Mouse (Mus musculus) spleen, postnatal 36 days (tissue): ENCODE results near the gene Olfr433.
"Not testable (repeated sequence)": the region's sequence is repeated elsewhere in the genome, so short reads cannot be mapped to it uniquely, and the experiment has no call there.

Experiments
- DNase-seq, 2 experiments: peaks; one replicate each; pipeline ENCODE4 v3.0.0; 2022; ENCODE audit warnings: low spot score in 2 of 2, mixed read lengths in 1 of 2

Olfr433 gene

DNA sequence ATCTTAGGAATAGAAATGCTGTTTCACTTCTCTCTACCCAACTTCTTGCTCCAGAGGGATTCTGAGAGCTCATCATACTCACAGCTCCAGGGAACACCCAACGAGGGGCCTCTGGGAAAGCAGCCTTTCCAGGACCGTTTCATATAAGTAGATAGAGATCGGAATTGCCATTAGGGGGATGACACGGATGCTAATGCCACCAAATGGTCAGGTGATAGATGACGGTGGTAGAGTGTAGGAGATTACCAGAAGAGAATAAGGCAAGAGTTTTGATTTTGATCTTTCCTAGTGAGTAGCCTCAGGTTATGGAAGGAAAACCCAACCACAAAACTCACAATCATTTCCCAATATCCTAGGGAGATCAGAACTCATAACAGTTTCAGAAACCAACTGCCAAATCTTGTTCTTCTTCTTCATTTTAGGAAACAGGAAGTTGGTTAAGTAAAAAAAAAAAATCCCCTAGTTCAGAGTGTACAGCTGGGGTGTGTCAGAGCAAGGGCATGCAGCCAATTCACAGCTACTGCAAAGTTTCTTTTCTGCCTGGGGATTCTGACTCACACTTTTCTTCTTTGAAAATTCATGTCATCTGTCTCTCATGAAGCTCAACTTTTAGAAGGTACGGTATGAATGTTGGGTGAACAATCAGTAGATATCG lies at the start of gene Olfr433:
Gene Olfr433, plus strand, starts transcription at position 183 of the 655 bp plus-strand sequence.
- DNase-seq = peak; percentile 70 to 74

DNA sequence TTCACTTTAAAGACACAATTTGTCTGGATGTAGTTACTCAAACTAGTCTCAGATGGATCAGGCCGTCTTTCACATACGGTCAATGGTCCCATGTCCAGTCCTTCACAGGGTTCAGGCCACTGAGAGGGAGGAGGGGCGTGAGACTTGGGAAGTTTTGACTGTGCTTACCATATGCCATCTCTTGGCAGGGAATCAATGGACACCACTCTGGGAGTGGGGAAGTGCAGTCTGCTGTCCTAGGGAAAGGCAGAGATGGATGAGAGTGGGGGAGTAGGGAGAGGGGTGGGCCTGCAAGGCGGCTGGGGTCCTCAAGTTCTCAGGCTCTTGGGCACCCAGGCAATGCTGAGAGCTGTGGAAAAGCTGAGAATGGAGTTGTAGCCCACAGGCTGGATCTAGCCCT lies 45.5 kb upstream of the Olfr433 start:
- no peak for DNase-seq

DNA sequence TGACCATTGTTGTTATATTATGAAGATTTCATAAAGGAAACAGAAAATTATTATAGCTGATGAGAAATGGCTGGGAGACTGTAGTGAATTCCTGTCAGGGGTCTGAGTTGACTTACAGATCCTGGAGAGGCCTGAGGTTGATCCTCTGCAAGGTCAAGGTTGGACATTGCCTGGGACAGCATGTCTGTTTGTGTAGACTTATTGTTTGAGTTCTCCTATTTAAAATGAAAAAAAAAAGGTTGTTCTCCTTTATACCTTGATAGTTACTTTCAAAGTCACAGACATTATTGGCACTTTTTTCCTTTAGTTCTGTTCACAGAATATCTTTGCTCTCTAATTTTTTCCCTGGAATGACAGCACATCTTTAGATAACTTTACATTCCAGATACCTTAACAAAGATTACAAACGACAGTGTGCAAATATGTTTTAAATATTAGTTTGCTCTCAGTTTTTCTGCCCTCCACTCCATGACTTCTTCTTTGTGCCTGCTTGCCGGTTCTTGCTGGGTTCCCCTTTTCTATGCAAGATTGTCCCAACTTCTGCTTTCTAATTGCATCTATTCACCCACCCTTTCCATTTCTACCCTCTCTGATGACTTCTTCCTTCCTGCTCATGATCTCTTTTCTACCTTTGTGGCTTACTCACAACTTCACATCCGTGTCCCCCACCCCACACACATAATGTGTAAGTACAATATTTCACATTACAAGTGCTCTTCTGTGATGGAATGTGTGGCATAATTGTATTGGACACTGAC lies 36.0 kb upstream of the Olfr433 start:
- not testable (repeated sequence) for DNase-seq

DNA sequence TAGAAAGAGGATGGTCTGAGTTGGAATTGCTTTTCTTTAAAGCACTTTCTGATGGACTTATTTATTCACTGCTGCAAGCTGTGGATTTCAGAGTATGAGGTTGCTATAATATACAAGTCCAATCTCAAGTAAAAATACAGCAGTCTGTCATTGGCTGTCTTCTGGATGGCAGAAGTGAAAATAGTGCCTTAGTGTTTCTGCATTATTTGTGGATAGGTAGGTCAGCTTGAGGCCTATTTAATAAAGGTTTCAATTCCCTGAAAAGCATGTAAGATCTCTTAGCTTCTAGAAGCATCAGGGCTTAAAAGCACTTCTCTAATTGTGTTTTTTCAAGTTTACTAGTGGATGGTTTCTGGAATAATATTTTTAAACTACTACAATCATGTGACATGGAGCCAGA lies 33.5 kb upstream of the Olfr433 start:
- not testable (repeated sequence) for DNase-seq

- DNase-seq = no peak
Measured at GRCm38 (mm10) chr1:174031698-174032097, 8.8 kb upstream of the Olfr433 start, which contains the start of gene Ifi205. TSS of gene Ifi205 (minus strand) at chr1:174031810.

GRCm38 (mm10) chr1:174035841-174036240 lies 4.7 kb upstream of the Olfr433 start:
- DNase-seq = no peak

DNA sequence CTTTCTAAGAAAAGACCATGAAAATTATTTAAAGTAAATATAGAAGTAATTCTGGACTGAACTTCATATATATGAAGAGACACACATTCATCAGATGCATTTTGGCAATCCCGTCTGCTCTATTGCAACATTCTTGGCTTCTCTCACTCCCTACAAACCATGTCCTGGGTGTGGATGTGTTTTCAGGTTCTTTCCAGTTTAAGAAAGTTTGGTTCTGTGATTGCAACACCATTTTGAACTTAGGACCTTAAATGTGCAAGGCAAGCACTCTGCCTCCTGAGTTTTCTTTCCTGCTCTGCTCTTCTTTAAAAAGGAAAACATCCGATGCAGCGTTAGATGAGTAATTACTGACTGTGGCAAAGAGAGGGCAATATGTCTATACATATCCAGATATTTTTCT lies 2.0 kb upstream of the Olfr433 start:
- no peak for DNase-seq

GRCm38 (mm10) chr1:174042091-174042884 lies 1.8 kb downstream of the Olfr433 start:
- DNase-seq = peak in 1 of 2 experiments; percentile 1

- DNase-seq = no peak
Measured at GRCm38 (mm10) chr1:174044431-174044830, 3.9 kb downstream of the Olfr433 start.

DNA sequence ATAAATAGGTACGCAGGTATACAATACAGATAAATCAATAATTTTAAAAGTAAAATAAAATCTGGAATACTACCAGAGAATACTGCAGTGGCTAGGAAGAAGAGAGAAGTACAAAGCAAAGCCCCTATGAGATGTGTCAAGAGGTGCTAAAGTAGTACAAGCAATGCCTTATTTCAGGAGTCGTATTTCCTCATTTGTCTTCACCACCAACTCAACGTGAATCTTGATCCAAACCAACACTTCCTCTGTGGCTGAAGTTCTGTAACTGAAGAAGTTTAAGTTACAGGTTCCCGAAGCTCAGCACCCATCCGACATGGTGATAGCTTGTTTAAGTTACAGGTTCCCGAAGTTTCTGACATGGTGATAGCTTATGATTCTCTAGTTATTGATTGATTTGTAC lies 7.7 kb downstream of the Olfr433 start:
- not testable (repeated sequence) for DNase-seq

- no peak for DNase-seq
Measured at GRCm38 (mm10) chr1:174048893-174049292, 8.4 kb downstream of the Olfr433 start, which contains the start of gene Olfr432. TSS of gene Olfr432 (plus strand) at chr1:174049205.

GRCm38 (mm10) chr1:174049357-174049756 lies 8.9 kb downstream of the Olfr433 start:
- DNase-seq = not testable (repeated sequence)

- peak in 1 of 2 experiments; percentile 3 for DNase-seq
Measured at GRCm38 (mm10) chr1:174050532-174050931, 10.0 kb downstream of the Olfr433 start.

GRCm38 (mm10) chr1:174051515-174051914 lies 11.0 kb downstream of the Olfr433 start:
- DNase-seq = no peak

DNA sequence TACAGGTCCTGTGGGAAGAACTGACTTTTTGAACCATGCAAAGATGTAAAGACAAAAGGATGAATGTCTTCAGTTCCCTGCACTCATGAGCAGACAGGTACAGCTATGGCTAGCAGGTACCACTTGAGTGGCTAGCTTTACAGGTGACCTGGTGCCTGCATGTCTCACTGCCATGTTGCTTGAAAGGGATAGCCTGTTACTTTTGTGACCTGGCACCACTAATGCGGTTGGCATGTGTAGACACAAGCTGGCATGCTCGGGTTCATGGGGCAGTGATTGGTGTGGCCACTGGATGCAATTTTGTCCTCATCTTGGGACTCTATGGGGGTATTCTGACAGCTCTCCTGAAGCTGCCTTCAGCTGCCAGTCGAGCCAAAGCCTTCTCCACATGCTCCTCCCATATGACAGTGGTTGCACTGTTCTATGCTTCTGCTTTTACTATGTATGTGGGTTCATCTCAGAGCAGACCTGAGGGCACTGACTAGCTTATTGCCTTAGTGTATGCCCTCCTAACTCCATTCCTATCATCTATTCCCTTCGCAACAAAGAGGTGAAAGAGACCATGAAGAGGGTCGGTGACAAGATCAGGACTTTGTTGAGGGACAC lies 11.5 kb downstream of the Olfr433 start:
- no peak for DNase-seq

- DNase-seq = no peak
Measured at GRCm38 (mm10) chr1:174052981-174053380, 12.5 kb downstream of the Olfr433 start.

- no peak for DNase-seq
Measured at GRCm38 (mm10) chr1:174055248-174055647, 14.7 kb downstream of the Olfr433 start.

DNA sequence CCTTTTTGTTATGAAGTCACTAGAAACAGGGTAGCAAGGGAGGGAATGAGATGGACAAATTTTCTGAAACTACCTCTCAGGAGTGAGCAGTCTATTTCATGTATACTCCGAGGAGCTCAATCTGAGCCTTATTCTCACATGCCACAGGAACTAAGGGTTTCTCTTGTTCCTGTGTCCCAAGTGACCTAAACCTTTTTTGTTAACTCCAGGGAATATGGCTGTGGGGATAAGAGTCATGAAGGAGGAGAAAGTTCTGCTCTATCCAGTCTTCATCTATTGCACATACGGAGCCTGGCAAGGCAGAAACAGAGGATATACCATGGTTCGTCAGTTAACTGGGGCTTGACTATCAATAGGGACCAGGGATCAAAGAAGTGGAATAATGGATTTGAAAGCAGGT lies 25.8 kb downstream of the Olfr433 start, which contains the start of gene Olfr430:
Gene Olfr430, plus strand, starts transcription at position 301 of the 400 bp plus-strand sequence.
- no peak for DNase-seq

- no peak for DNase-seq
Measured at GRCm38 (mm10) chr1:174084031-174084430, 43.5 kb downstream of the Olfr433 start, which contains the start of gene Olfr429. TSS of gene Olfr429 (plus strand) at chr1:174084331.
